Mouse (Mus musculus) thymus, adult 18-20 months (tissue): Measurements from ENCODE around the gene Tbc1d5.

Experiments used
- DNase-seq, 2 experiments: peaks; one replicate each; pipeline ENCODE4 v3.0.0; 2022; ENCODE audit warnings: mixed read lengths in 2 of 2

Tbc1d5 gene

GRCm38 (mm10) chr17:51179195-51179953 lies at the start of gene Tbc1d5:
TSS of gene Tbc1d5 (minus strand) at chr17:51179352.
- DNase-seq = peak; percentile 74 to 77

GRCm38 (mm10) chr17:51226056-51226455 lies 46.9 kb upstream of the Tbc1d5 start:
- no peak for DNase-seq

- no peak for DNase-seq
Measured at GRCm38 (mm10) chr17:51223152-51223551, 44.0 kb upstream of the Tbc1d5 start.

- DNase-seq = no peak
Measured at GRCm38 (mm10) chr17:51221075-51221474, 41.9 kb upstream of the Tbc1d5 start.

- no peak for DNase-seq
Measured at GRCm38 (mm10) chr17:51219897-51220296, 40.7 kb upstream of the Tbc1d5 start.

- no peak for DNase-seq
Measured at GRCm38 (mm10) chr17:51216426-51216825, 37.3 kb upstream of the Tbc1d5 start.

GRCm38 (mm10) chr17:51209565-51209964 lies 30.4 kb upstream of the Tbc1d5 start:
- no peak for DNase-seq

GRCm38 (mm10) chr17:51204643-51205042 lies 25.5 kb upstream of the Tbc1d5 start:
- no peak for DNase-seq

GRCm38 (mm10) chr17:51195561-51195960 lies 16.4 kb upstream of the Tbc1d5 start:
- DNase-seq = no peak

GRCm38 (mm10) chr17:51194787-51195186 lies 15.6 kb upstream of the Tbc1d5 start:
- no peak for DNase-seq

- DNase-seq = no peak
Measured at GRCm38 (mm10) chr17:51191381-51191780, 12.2 kb upstream of the Tbc1d5 start.

- no peak for DNase-seq
Measured at GRCm38 (mm10) chr17:51182715-51183114, 3.6 kb upstream of the Tbc1d5 start.

GRCm38 (mm10) chr17:51178491-51179194 lies 509 bp downstream of the Tbc1d5 start:
- DNase-seq = peak; percentile 49 to 50

GRCm38 (mm10) chr17:51177923-51178322 lies 1.2 kb downstream of the Tbc1d5 start:
- no peak for DNase-seq

GRCm38 (mm10) chr17:51172332-51172731 lies 6.8 kb downstream of the Tbc1d5 start:
- no peak for DNase-seq

GRCm38 (mm10) chr17:51171504-51171903 lies 7.6 kb downstream of the Tbc1d5 start:
- DNase-seq = no peak

GRCm38 (mm10) chr17:51169911-51170310 lies 9.2 kb downstream of the Tbc1d5 start:
- DNase-seq = no peak

- no peak for DNase-seq
Measured at GRCm38 (mm10) chr17:51162366-51162765, 16.8 kb downstream of the Tbc1d5 start.

GRCm38 (mm10) chr17:51159261-51159660 lies 19.9 kb downstream of the Tbc1d5 start:
- DNase-seq = no peak

- DNase-seq = no peak
Measured at GRCm38 (mm10) chr17:51150999-51151398, 28.2 kb downstream of the Tbc1d5 start.

- no peak for DNase-seq
Measured at GRCm38 (mm10) chr17:51144983-51145382, 34.2 kb downstream of the Tbc1d5 start.

GRCm38 (mm10) chr17:51142095-51142494 lies 37.1 kb downstream of the Tbc1d5 start:
- no peak for DNase-seq

- no peak for DNase-seq
Measured at GRCm38 (mm10) chr17:51111194-51111593, 68.0 kb downstream of the Tbc1d5 start.

GRCm38 (mm10) chr17:51104294-51104693 lies 74.9 kb downstream of the Tbc1d5 start:
- DNase-seq = no peak
